Mouse (Mus musculus) lung, postnatal 0 days (tissue): Measurements from ENCODE around the gene Rwdd4a.

Experiments used
- CTCF ChIP-seq: IDR thresholded peaks from 2 replicates; pipeline ENCODE4 v1.5.1; 2016; ENCODE audit warnings: antibody characterized with exemption, mild to moderate bottlenecking
- EP300 ChIP-seq: IDR thresholded peaks from 2 replicates; pipeline ENCODE4 v1.6.1; 2016; ENCODE audit warnings: antibody characterized with exemption, mild to moderate bottlenecking, control low read depth

DNA sequence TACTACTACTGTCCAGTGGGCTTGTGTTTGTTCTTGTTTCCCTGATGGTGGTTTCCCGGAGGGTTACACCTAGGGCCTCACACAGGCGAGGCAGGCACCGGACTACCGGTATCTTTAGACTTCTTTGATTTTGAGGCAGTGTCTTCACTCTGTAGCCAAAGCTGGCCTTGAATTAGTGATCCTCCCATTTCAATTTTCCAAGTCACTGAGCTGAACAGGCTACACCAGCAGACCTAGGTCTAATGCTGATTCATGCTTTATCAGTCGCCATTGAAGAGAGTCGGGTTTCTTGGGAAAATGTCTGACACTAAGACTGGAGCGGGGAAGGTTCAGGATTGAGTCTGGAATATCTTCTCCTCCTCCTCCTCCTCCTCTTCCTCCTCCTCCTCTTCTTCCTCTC lies 40.0 kb downstream of the Rwdd4a start:
- TF ChIP-seq EP300 (no peak), CTCF (no peak)
